Mouse (Mus musculus): ENCODE results near the gene Anxa11. TPM values are rescaled to one million over a fixed set of nuclear protein-coding genes. Genes with fewer than 3 reads are reported as not detected.
"Not testable (repeated sequence)": the region's sequence is repeated elsewhere in the genome, so short reads cannot be mapped to it uniquely, and the experiment has no call there.

The Anxa11 gene
- 10 to 100 TPM in 1 of 2 experiments, 1 to 10 TPM in 1; 9.3 to 11.0 TPM for total RNA-seq (2021)

- peak in 1 of 2 experiments; percentile 80 for DNase-seq (ENCODE audit: extremely low spot score in 1 of 2, low spot score in 2 of 2)
- intact Hi-C loops (cut with DNase I): no loop called here
Observed at GRCm38 (mm10) chr14:25841991-25842687, at the start of gene Anxa11. TSS of gene Anxa11 (plus strand) at chr14:25842156.

GRCm38 (mm10) chr14:25794331-25794730, 47.6 kb upstream of the Anxa11 start:
- DNase-seq (ENCODE audit: extremely low spot score in 1 of 2, low spot score in 2 of 2): no peak

DNA sequence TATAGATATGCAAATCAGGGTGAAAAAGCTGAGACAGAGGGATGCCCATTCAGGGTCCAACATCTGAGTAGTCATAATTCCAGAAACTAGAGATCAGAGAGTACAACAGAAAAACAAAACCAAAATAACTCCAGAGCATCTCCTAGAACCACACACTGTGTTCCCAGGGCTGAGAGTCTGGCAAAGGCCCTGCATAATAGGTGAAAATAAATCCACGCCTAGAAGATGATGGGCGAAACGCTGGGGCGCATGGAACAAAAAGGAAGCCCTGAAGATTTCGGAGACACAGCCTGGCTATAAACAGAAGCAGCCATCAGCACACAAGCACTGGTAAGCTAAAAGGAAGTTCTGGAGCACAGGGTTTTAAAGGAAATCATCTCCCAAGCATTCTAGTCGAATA, 46.9 kb upstream of the Anxa11 start:
- intact Hi-C loops (cut with DNase I): no loop called here
- no peak for DNase-seq (ENCODE audit: extremely low spot score in 1 of 2, low spot score in 2 of 2)

More at GRCm38 (mm10) chr14:25794331-25794730, 47.6 kb upstream of the Anxa11 start:
- intact Hi-C loops (cut with DNase I): no loop called here

GRCm38 (mm10) chr14:25795561-25796174, 46.3 kb upstream of the Anxa11 start:
- intact Hi-C loops (cut with DNase I): no loop called here
- peak in 1 of 2 experiments; percentile 82 for DNase-seq (ENCODE audit: extremely low spot score in 1 of 2, low spot score in 2 of 2)

DNA sequence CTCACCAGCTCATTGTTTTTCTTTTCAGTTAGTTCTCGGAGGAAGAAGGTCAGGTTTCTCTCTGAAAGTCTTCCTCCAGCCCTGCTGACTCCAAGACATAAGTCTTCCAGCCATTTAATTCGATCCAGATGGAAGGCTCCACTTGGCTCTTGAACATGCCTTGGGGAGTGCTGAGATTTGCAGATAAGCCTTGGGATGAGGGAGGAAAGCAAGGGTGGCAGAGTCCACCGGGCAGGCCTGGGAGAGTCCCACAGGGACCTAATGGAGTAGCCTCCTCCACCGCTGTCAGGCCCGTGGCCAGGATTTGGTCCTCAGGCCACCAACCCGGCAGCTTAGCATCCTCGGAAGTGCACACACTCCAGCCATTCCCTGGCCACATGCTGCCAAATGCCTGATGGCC, 45.3 kb upstream of the Anxa11 start:
- DNase-seq (ENCODE audit: extremely low spot score in 1 of 2, low spot score in 2 of 2): no peak
- intact Hi-C loops (cut with DNase I): no loop called here

GRCm38 (mm10) chr14:25800166-25800960, 41.6 kb upstream of the Anxa11 start:
- DNase-seq (ENCODE audit: extremely low spot score in 1 of 2, low spot score in 2 of 2): peak; percentile 74 to 87
- intact Hi-C loops (cut with DNase I): loop anchor here (5.0 kb wide), 1 partner anchor 78 kb away; no protein-coding TSS in a partner anchor

DNA sequence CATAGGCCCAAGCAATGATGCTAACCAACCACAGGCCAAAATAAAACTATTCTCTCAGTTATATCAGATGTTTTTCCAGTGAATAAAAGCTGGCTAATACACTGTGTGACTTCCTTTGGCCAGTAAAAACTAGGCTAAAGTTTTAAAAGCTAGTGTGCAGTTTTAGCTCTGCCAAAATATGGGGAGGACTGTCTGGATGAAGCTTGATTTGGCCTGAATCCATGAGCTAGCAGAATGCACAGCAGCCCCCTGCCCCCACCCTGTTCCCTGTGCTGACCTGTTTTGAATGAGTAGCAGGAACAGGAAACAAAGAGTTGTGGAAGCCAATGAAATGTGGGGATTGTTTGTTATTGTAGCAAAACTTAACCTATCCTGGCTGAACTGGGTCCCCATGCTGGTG, 39.4 kb upstream of the Anxa11 start:
- DNase-seq (ENCODE audit: extremely low spot score in 1 of 2, low spot score in 2 of 2): no peak

GRCm38 (mm10) chr14:25803246-25803809, 38.6 kb upstream of the Anxa11 start:
- intact Hi-C loops (cut with DNase I): loop anchor here (5.0 kb wide), 1 partner anchor 81 kb away; no protein-coding TSS in a partner anchor
- DNase-seq (ENCODE audit: extremely low spot score in 1 of 2, low spot score in 2 of 2): no peak

More for the DNA sequence above, 39.4 kb upstream of the Anxa11 start:
- intact Hi-C loops (cut with DNase I): loop anchor here (5.0 kb wide), 1 partner anchor 80 kb away; no protein-coding TSS in a partner anchor

- DNase-seq (ENCODE audit: extremely low spot score in 1 of 2, low spot score in 2 of 2): peak; percentile 34 to 53
- intact Hi-C loops (cut with DNase I): no loop called here
Observed at GRCm38 (mm10) chr14:25805871-25806270, 36.1 kb upstream of the Anxa11 start.

- intact Hi-C loops (cut with DNase I): no loop called here
Observed at GRCm38 (mm10) chr14:25806561-25806960, 35.4 kb upstream of the Anxa11 start.

GRCm38 (mm10) chr14:25811026-25811425, 30.9 kb upstream of the Anxa11 start:
- DNase-seq (ENCODE audit: extremely low spot score in 1 of 2, low spot score in 2 of 2); intact Hi-C loops (cut with DNase I): not testable (repeated sequence)

More at GRCm38 (mm10) chr14:25806561-25806960, 35.4 kb upstream of the Anxa11 start:
- DNase-seq (ENCODE audit: extremely low spot score in 1 of 2, low spot score in 2 of 2): no peak

GRCm38 (mm10) chr14:25814140-25814539, 27.8 kb upstream of the Anxa11 start:
- intact Hi-C loops (cut with DNase I): no loop called here
- no peak for DNase-seq (ENCODE audit: extremely low spot score in 1 of 2, low spot score in 2 of 2)

GRCm38 (mm10) chr14:25816416-25816815, 25.5 kb upstream of the Anxa11 start:
- intact Hi-C loops (cut with DNase I): no loop called here
- peak; percentile 52 to 75 for DNase-seq (ENCODE audit: extremely low spot score in 1 of 2, low spot score in 2 of 2)

GRCm38 (mm10) chr14:25822584-25822983, 19.4 kb upstream of the Anxa11 start:
- DNase-seq (ENCODE audit: extremely low spot score in 1 of 2, low spot score in 2 of 2): no peak
- intact Hi-C loops (cut with DNase I): no loop called here

DNA sequence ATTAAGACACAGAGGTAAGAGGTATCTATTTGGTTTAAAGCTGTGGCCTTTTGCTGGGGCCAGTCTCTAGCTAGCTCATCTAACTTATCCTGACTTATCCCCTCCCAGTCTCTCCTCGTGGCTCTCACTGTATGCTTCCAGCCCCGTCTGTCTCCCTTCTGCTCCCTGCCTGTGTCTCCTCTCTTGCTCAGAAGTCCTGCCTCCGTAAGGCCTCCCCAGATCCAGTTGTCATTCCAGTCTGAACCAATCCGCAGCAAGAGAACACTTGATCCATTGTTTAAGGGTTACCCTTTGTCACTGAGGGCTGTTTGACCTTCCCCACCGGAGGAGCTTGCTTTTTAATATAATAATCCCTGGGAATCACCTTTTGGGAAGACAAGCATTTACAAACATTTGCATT, 17.0 kb upstream of the Anxa11 start:
- intact Hi-C loops (cut with DNase I): no loop called here
- no peak for DNase-seq (ENCODE audit: extremely low spot score in 1 of 2, low spot score in 2 of 2)

DNA sequence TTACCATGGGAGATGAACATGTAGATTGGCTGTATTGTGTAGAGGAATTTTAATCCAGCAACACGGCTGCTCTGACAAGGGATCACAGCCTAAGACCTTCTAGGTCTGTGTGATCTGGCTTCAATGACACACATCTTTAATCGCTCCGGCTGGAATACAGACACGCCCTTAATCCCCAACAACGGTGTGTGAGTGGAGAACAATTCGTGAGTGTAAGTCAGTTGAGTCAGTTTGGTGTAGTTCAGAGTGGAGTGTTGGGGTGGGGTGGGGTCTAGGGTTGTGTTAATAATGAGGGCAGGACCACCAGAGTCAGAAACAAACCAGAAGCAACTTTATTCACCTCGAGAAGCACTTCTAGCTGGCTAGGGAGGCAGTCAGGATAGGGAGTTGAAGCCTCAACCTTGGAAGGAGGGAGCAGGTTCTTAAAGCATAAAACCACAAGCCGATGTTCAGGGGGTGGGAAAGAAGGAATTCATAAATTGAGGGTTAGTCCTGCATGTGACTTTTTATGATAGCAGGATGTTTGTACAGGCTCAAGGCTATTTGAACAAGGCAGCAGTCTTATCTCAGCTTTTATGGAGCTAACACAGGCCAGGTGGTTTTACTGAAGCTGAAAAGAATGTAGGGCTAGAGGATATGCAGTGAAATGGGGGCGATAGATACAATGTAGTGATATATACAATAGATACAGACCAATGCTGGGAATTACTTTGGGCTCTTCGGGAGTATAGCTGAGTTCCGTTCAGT, 15.9 kb upstream of the Anxa11 start:
- intact Hi-C loops (cut with DNase I): no loop called here
- no peak for DNase-seq (ENCODE audit: extremely low spot score in 1 of 2, low spot score in 2 of 2)

GRCm38 (mm10) chr14:25826866-25827265, 15.1 kb upstream of the Anxa11 start:
- intact Hi-C loops (cut with DNase I): no loop called here
- DNase-seq (ENCODE audit: extremely low spot score in 1 of 2, low spot score in 2 of 2): no peak

- no peak for DNase-seq (ENCODE audit: extremely low spot score in 1 of 2, low spot score in 2 of 2)
- intact Hi-C loops (cut with DNase I): no loop called here
Observed at GRCm38 (mm10) chr14:25831332-25831731, 10.6 kb upstream of the Anxa11 start.
